In genomic region chr14:79298314-79298992, GRCm38 (mm10) we compare ENCODE assay signal across 10 mouse cellular contexts. TPM values are rescaled to one million over a fixed set of nuclear protein-coding genes. Genes with fewer than 3 reads are reported as not detected.
A peak's percentile ranks its signal among the peaks of the same experiment; 100 is the strongest.
DNase-seq lines count a peak whose midpoint lies in the region; ATAC-seq and TF ChIP-seq lines count a peak whose summit lies in the region.
"Had no signal": no experiment of that assay in that cellular context is flagged by ENCODE, and none has a peak within 500 bp of the region (broad histone marks: within the 10 kb centered on the region; RNA-seq: fewer than 3 reads in every experiment).

No protein-coding gene starts in this region.

- no peak overlapping the region for H3K9ac ChIP-seq in heart, postnatal 0 days (replicated peaks; ENCODE audit: low read depth, low read length)
- no peak overlapping the region for H3K9ac ChIP-seq in neural tube, embryonic 12.5 days
- no peak overlapping the region for H3K9ac ChIP-seq in stomach, embryonic 16.5 days (ENCODE audit: low read length)

- H3K4me1 ChIP-seq in heart, postnatal 0 days (ENCODE audit: control insufficient read depth, insufficient read depth): peaks cover 4% of the 10 kb centered on the region; the same call in 1 of the 2 replicates
- H3K4me1 ChIP-seq in neural tube, embryonic 12.5 days: peaks cover 19% of the 10 kb centered on the region
- peaks cover 13% of the 10 kb centered on the region for H3K4me1 ChIP-seq in stomach, embryonic 16.5 days (ENCODE audit: control insufficient read depth, insufficient read depth, low read length)

- H3K27me3 ChIP-seq in heart, postnatal 0 days (ENCODE audit: control insufficient read depth, insufficient read depth, low read length): peaks cover 11% of the 10 kb centered on the region; the same call in 1 of the 2 replicates
- peaks cover 27% of the 10 kb centered on the region for H3K27me3 ChIP-seq in neural tube, embryonic 12.5 days (replicated peaks)
- H3K27me3 ChIP-seq in stomach, embryonic 16.5 days (ENCODE audit: control insufficient read depth, insufficient read depth, low read length): peaks cover 11% of the 10 kb centered on the region

- no peak for DNase-seq in heart, postnatal 0 days (ENCODE audit: low spot score)
- DNase-seq in heart, postnatal 4 days: no peak
- no peak for DNase-seq in neural tube, embryonic 10.5 days (ENCODE audit: extremely low spot score, low spot score)
- peak; percentile 51 for DNase-seq in induced T-regulatory cell, adult 2 months (ENCODE audit: low read depth)
- DNase-seq in cerebellum, postnatal 36 days: no peak
- DNase-seq: adrenal gland, adult 2 months; layer of hippocampus, adult 9-11 months had no signal

- H3K36me3 ChIP-seq in heart, postnatal 0 days (replicated peaks; ENCODE audit: control insufficient read depth, insufficient read depth, low read length): no peaks in the 10 kb centered on the region
- no peaks in the 10 kb centered on the region for H3K36me3 ChIP-seq in neural tube, embryonic 12.5 days
- H3K36me3 ChIP-seq in stomach, embryonic 16.5 days (ENCODE audit: control insufficient read depth, insufficient read depth, low read length): no peaks in the 10 kb centered on the region

- no peak overlapping the region for H3K27ac ChIP-seq in heart, postnatal 0 days (ENCODE audit: low read depth)
- H3K27ac ChIP-seq in neural tube, embryonic 12.5 days: no peak overlapping the region
- no peak overlapping the region for H3K27ac ChIP-seq in stomach, embryonic 16.5 days (ENCODE audit: low read length)

- TF ChIP-seq EP300 in heart, postnatal 0 days (IDR thresholded peaks at IDR 0.05; ENCODE audit: low read depth): no peak

- no peak for ATAC-seq in heart, postnatal 0 days (ENCODE audit: insufficient read depth, low read depth)
- ATAC-seq in neural tube, embryonic 12.5 days (ENCODE audit: low FRiP score, low read depth): no peak
- no peak for ATAC-seq in stomach, embryonic 16.5 days (ENCODE audit: insufficient read depth, low FRiP score)
- no peak for ATAC-seq in activated CD4-positive, CD25-positive, alpha-beta regulatory T cell, adult 4 months

- 66% methylated on average over 7 of the region's 7 CpGs for WGBS in heart, postnatal 0 days
- 79% methylated on average over 7 of the region's 7 CpGs for WGBS in neural tube, embryonic 12.5 days
- WGBS in stomach, embryonic 16.5 days: 61% methylated on average over 7 of the region's 7 CpGs

- H3K4me2 ChIP-seq in heart, postnatal 0 days (ENCODE audit: low read depth, low read length): peak overlapping the region; percentile 77
- H3K4me2 ChIP-seq in neural tube, embryonic 12.5 days (replicated peaks): peak overlapping the region; percentile 98; the same call in 1 of the 2 replicates
- peak overlapping the region; percentile 100 for H3K4me2 ChIP-seq in stomach, embryonic 16.5 days (ENCODE audit: low read depth, low read length)

- no peaks in the 10 kb centered on the region for H3K9me3 ChIP-seq in heart, postnatal 0 days (replicated peaks; ENCODE audit: control insufficient read depth, low read length)
- H3K9me3 ChIP-seq in neural tube, embryonic 12.5 days: no peaks in the 10 kb centered on the region
- no peaks in the 10 kb centered on the region for H3K9me3 ChIP-seq in stomach, embryonic 16.5 days (replicated peaks; ENCODE audit: control insufficient read depth, low read length)

- peak overlapping the region; percentile 18 for H3K4me3 ChIP-seq in heart, postnatal 0 days (ENCODE audit: low read depth, low read length)
- H3K4me3 ChIP-seq in neural tube, embryonic 12.5 days: peak overlapping the region; percentile 9; the same call in 1 of the 2 replicates
- H3K4me3 ChIP-seq in stomach, embryonic 16.5 days (replicated peaks; ENCODE audit: low read length): peak overlapping the region; percentile 22; the same call in 1 of the 2 replicates

- TF ChIP-seq CTCF in heart, postnatal 0 days (IDR thresholded peaks at IDR 0.05; ENCODE audit: low read depth): no peak

RNA-seq across cellular contexts. Expression of gene Rgcc, which starts 3.0 kb away (rescaled TPM):
- total RNA-seq in heart, postnatal 0 days (2014; rRNA removed; ENCODE audit: low replicate concordance): 21.4 and 43.4 TPM in 2 replicates
- 43.6 and 51.8 TPM in 2 replicates for polyA plus RNA-seq in heart, postnatal 0 days (2015; fragmentation: Nextera tagmentation; extraction: Ambion mirVana)
- total RNA-seq in heart, postnatal 4 days (2021): 10 to 100 TPM; 26.6 to 29.1 TPM
- polyA plus RNA-seq in neural tube, embryonic 12.5 days (2016; fragmentation: Nextera tagmentation; extraction: Ambion mirVana): 55.8 and 69.6 TPM in 2 replicates
- 56.3 and 57.8 TPM in 2 replicates for polyA plus RNA-seq in stomach, embryonic 16.5 days (2015; fragmentation: Nextera tagmentation; extraction: Ambion mirVana)
- 10 to 100 TPM; 27.5 to 38.3 TPM for polyA plus RNA-seq in activated CD4-positive, CD25-positive, alpha-beta regulatory T cell, adult 4 months (2017; shearing (Covaris generic))

RNA-seq across cellular contexts. Expression of gene Zfp957, which starts 51.3 kb away (rescaled TPM):
- total RNA-seq in heart, postnatal 0 days (2014; rRNA removed; ENCODE audit: low replicate concordance): not detected in 2 replicates
- polyA plus RNA-seq in heart, postnatal 0 days (2015; fragmentation: Nextera tagmentation; extraction: Ambion mirVana): not detected in 2 replicates
- total RNA-seq in heart, postnatal 4 days (2021): not detected
- not detected in 2 replicates for polyA plus RNA-seq in neural tube, embryonic 12.5 days (2016; fragmentation: Nextera tagmentation; extraction: Ambion mirVana)
- not detected in 2 replicates for polyA plus RNA-seq in stomach, embryonic 16.5 days (2015; fragmentation: Nextera tagmentation; extraction: Ambion mirVana)
- under 1 TPM in 1 of 2 experiments, not detected in 1; 0.12 TPM for polyA plus RNA-seq in activated CD4-positive, CD25-positive, alpha-beta regulatory T cell, adult 4 months (2017; shearing (Covaris generic))
- total RNA-seq: adrenal gland, adult 2 months had no signal
- polyA plus RNA-seq: adrenal gland, adult 2 months had no signal
